Mouse (Mus musculus) CH12.LX (cell line): ENCODE data around the gene Tnik. TPM values are rescaled to one million over a fixed set of nuclear protein-coding genes. Genes with fewer than 3 reads are reported as not detected.

Experiments
- DNase-seq: peaks from one replicate; pipeline ENCODE4 v3.0.0-alpha.2; 2013; ENCODE audit errors: extremely low read depth
- H3K27ac ChIP-seq: 2 replicates; pipeline ENCODE4 v1.5.1; 2012; ENCODE audit warnings: low read depth, mild to moderate bottlenecking, control low read depth, moderate library complexity; ENCODE audit not compliant: insufficient read depth
- H3K27me3 ChIP-seq: replicated peaks from 2 replicates; pipeline ENCODE3; 2012; ENCODE audit warnings: inconsistent platforms
- H3K36me3 ChIP-seq, 2 experiments: replicated peaks in 1 of 2; 2 replicates each; pipeline versions ENCODE3 to v1.6.1; 2012; ENCODE audit warnings: inconsistent platforms in 1 of 2, low read length in 1 of 2, mild to moderate bottlenecking in 1 of 2, mixed read lengths in 1 of 2, moderate library complexity in 1 of 2; ENCODE audit not compliant: control insufficient read depth in 1 of 2, insufficient read depth in 1 of 2
- H3K4me1 ChIP-seq, 2 experiments: 2 replicates each; pipeline ENCODE4 v1.6.1; 2012; ENCODE audit warnings: inconsistent platforms in 1 of 2, moderate library complexity in 1 of 2; ENCODE audit not compliant: insufficient read depth in 2 of 2, control insufficient read depth in 1 of 2
- H3K4me2 ChIP-seq: 2 replicates; pipeline ENCODE4 v1.6.1; 2012; ENCODE audit warnings: low read depth, mild to moderate bottlenecking, control low read depth; ENCODE audit not compliant: poor library complexity, insufficient read depth, severe bottlenecking
- H3K4me3 ChIP-seq, 3 experiments: fragments of 150-350 bp in 1 of 3; sonication (generic) in 1 of 3; replicated peaks in 1 of 3; 2 replicates each; pipeline versions ENCODE3 to v1.5.1; 2011 to 2012; ENCODE audit warnings: low read depth in 2 of 3, low read length in 2 of 3, mild to moderate bottlenecking in 2 of 3, moderate library complexity in 2 of 3, control low read depth in 1 of 3, improper control_type of control experiment in 1 of 3, inconsistent platforms in 1 of 3, mixed read lengths in 1 of 3; ENCODE audit not compliant: poor library complexity in 1 of 3
- H3K79me2 ChIP-seq: replicated peaks from 2 replicates; pipeline ENCODE4 v1.6.1; 2012; ENCODE audit warnings: mild to moderate bottlenecking, moderate library complexity; ENCODE audit not compliant: control insufficient read depth, poor library complexity, insufficient read depth, severe bottlenecking; ENCODE audit errors: extremely low read depth
- H3K9ac ChIP-seq: 2 replicates; pipeline ENCODE4 v1.6.1; 2012; ENCODE audit warnings: low read depth, mild to moderate bottlenecking, control low read depth, moderate library complexity; ENCODE audit not compliant: insufficient read depth
- H3K9me3 ChIP-seq: replicated peaks from 2 replicates; pipeline ENCODE3; 2012; ENCODE audit warnings: low read length, inconsistent platforms, mixed read lengths
- CHD1 ChIP-seq: IDR thresholded peaks from 2 replicates; pipeline ENCODE4 v1.6.1; 2012; ENCODE audit warnings: low read depth, low read length, improper control_type of control experiment, inconsistent platforms
- CHD2 ChIP-seq: IDR thresholded peaks from 2 replicates; pipeline ENCODE4 v1.6.1; 2011; ENCODE audit warnings: low read length, improper control_type of control experiment
- E2F4 ChIP-seq: IDR thresholded peaks from 2 replicates; pipeline ENCODE4 v1.6.1; 2011; ENCODE audit warnings: low read depth, low read length, improper control_type of control experiment; ENCODE audit not compliant: insufficient replicate concordance
- ELF1 ChIP-seq: IDR thresholded peaks from 2 replicates; pipeline ENCODE4 v1.6.1; 2014; ENCODE audit warnings: low read depth, mild to moderate bottlenecking, inconsistent platforms, low read length, improper control_type of control experiment
- EP300 ChIP-seq: IDR thresholded peaks from 2 replicates; pipeline ENCODE4 v1.6.1; 2011; ENCODE audit warnings: low read length, improper control_type of control experiment
- IRF4 ChIP-seq: IDR thresholded peaks from 2 replicates; pipeline ENCODE4 v1.6.1; 2014; ENCODE audit warnings: low read depth, mild to moderate bottlenecking, inconsistent platforms, low read length, improper control_type of control experiment
- JUN ChIP-seq: IDR thresholded peaks from 2 replicates; pipeline ENCODE4 v1.6.1; 2011; ENCODE audit warnings: low read depth, mild to moderate bottlenecking, low read length, improper control_type of control experiment, moderate library complexity; ENCODE audit not compliant: insufficient read depth
- JUND ChIP-seq: conservative IDR thresholded peaks from 2 replicates; pipeline ENCODE4 v1.6.1; 2011; ENCODE audit warnings: low read depth, low read length, improper control_type of control experiment
- MAX ChIP-seq: IDR thresholded peaks from 2 replicates; pipeline ENCODE4 v1.6.1; 2011; ENCODE audit warnings: low read length, improper control_type of control experiment
- MEF2A ChIP-seq: IDR thresholded peaks from 2 replicates; pipeline ENCODE4 v1.6.1; 2014; ENCODE audit warnings: low read depth, mild to moderate bottlenecking, inconsistent platforms, low read length, improper control_type of control experiment, borderline replicate concordance
- NELFE ChIP-seq: IDR thresholded peaks from 2 replicates; pipeline ENCODE4 v1.6.1; 2011; ENCODE audit warnings: low read depth, low read length, improper control_type of control experiment
- NRF1 ChIP-seq: IDR thresholded peaks from 2 replicates; pipeline ENCODE4 v1.6.1; 2014; ENCODE audit warnings: low read depth, mild to moderate bottlenecking, inconsistent platforms, low read length, improper control_type of control experiment, moderate library complexity
- POLR2AphosphoS2 ChIP-seq: IDR thresholded peaks from 2 replicates; pipeline ENCODE4 v1.6.1; 2011; ENCODE audit warnings: low read depth, low read length, improper control_type of control experiment
- RAD21 ChIP-seq: IDR thresholded peaks from 2 replicates; pipeline ENCODE4 v1.6.1; 2011; ENCODE audit warnings: low read depth, mild to moderate bottlenecking, low read length, improper control_type of control experiment, moderate library complexity
- RCOR1 ChIP-seq: conservative IDR thresholded peaks from 2 replicates; pipeline ENCODE4 v1.6.1; 2012; ENCODE audit warnings: low read depth, mild to moderate bottlenecking, inconsistent platforms, low read length, improper control_type of control experiment
- SIN3A ChIP-seq: IDR thresholded peaks from 2 replicates; pipeline ENCODE4 v1.6.1; 2012; ENCODE audit warnings: low read length, improper control_type of control experiment, inconsistent platforms
- TBP ChIP-seq: conservative IDR thresholded peaks from 2 replicates; pipeline ENCODE4 v1.6.1; 2011; ENCODE audit warnings: low read depth, low read length, improper control_type of control experiment
- TCF12 ChIP-seq: IDR thresholded peaks from 2 replicates; pipeline ENCODE4 v1.6.1; 2014; ENCODE audit warnings: low read depth, mild to moderate bottlenecking, inconsistent platforms, low read length, improper control_type of control experiment
- UBTF ChIP-seq: IDR thresholded peaks from 2 replicates; pipeline ENCODE4 v1.6.1; 2012; ENCODE audit warnings: low read depth, mild to moderate bottlenecking, inconsistent platforms, low read length, improper control_type of control experiment, moderate library complexity
- USF1 ChIP-seq: IDR thresholded peaks from 2 replicates; pipeline ENCODE4 v1.6.1; 2014; ENCODE audit warnings: low read depth, mild to moderate bottlenecking, inconsistent platforms, low read length, improper control_type of control experiment
- ZC3H11A ChIP-seq: IDR thresholded peaks from 2 replicates; pipeline ENCODE4 v1.6.1; 2012; ENCODE audit warnings: low read depth, mild to moderate bottlenecking, inconsistent platforms, low read length, improper control_type of control experiment
- ZMIZ1 ChIP-seq: IDR thresholded peaks from 2 replicates; pipeline ENCODE4 v1.6.1; 2012; ENCODE audit warnings: low read depth, mild to moderate bottlenecking, inconsistent platforms, low read length, improper control_type of control experiment
- dilution Hi-C: fragments of 300-500 bp; cut with MboI; formaldehyde crosslinking; loops from 2 replicates; pipeline ENCODE4 v1.14.3; 2020; ENCODE audit warnings: low sequenced_read_pairs; ENCODE audit not compliant: extremely low pct_unique_long_range_greater_than_20kb, extremely low pct_ligation_motif_present
- in situ Hi-C: fragments of 300-500 bp; cut with MboI; formaldehyde crosslinking; loops from 3 replicates; pipeline ENCODE4 v1.14.3; 2019; ENCODE audit warnings: low sequenced_read_pairs, low pct_ligation_motif_present, low pct_unique_long_range_greater_than_20kb, mixed read lengths
- polyA plus RNA-seq: library from polyadenylated mRNA; unstranded; fragments of >175 nt; gene quantifications from 2 replicates; pipeline ENCODE4 v1.2.1, GENCODE M21; 2012; ENCODE audit warnings: low read depth; ENCODE audit not compliant: insufficient read length
- total RNA-seq, 2 experiments: library from RNA; depleted of rRNA; stranded (reverse); fragments of 300-350 nt in 1 of 2; fragments of >200 nt in 1 of 2; gene quantifications; 2 replicates each; pipeline ENCODE4 v1.2.3; 2012 to 2014

Gene Tnik
- total and polyA plus RNA-seq, 3 experiments: 0.08 TPM; not detected in 2

- H3K27ac ChIP-seq: no peak overlapping the region
- no peak overlapping the region for H3K9ac ChIP-seq
- no peaks in the 10 kb centered on the region for H3K79me2 ChIP-seq
- DNase-seq: no peak
- dilution Hi-C loops (no loop called here), in situ Hi-C loops (no loop called here)
- H3K27me3 ChIP-seq: no peaks in the 10 kb centered on the region
- no peak overlapping the region for H3K4me3 ChIP-seq
- no peak overlapping the region for H3K4me2 ChIP-seq
- H3K9me3 ChIP-seq: peaks cover 56% of the 10 kb centered on the region
- TF ChIP-seq MEF2A (no peak), E2F4 (no peak), ELF1 (no peak), IRF4 (no peak), ZMIZ1 (no peak), JUND (no peak), ZC3H11A (no peak), RCOR1 (no peak), POLR2AphosphoS2 (no peak), SIN3A (no peak), EP300 (no peak), CHD2 (no peak), TBP (no peak), USF1 (no peak)
- H3K36me3 ChIP-seq: no peaks in the 10 kb centered on the region
- no peaks in the 10 kb centered on the region for H3K4me1 ChIP-seq
Observed at GRCm38 (mm10) chr3:28457517-28457916, 194.5 kb downstream of the Tnik start.

GRCm38 (mm10) chr3:28466688-28467087 is 203.7 kb downstream of the Tnik start:
- no peak overlapping the region for H3K27ac ChIP-seq
- H3K27me3 ChIP-seq: no peaks in the 10 kb centered on the region
- no peak overlapping the region for H3K4me3 ChIP-seq
- H3K9me3 ChIP-seq: peaks cover 67% of the 10 kb centered on the region
- no peaks in the 10 kb centered on the region for H3K36me3 ChIP-seq
- in situ Hi-C loops (no loop called here), dilution Hi-C loops (no loop called here)
- DNase-seq: no peak
- H3K9ac ChIP-seq: no peak overlapping the region
- no peaks in the 10 kb centered on the region for H3K79me2 ChIP-seq
- TF ChIP-seq JUN (no peak), USF1 (no peak), TCF12 (no peak), NELFE (no peak), RAD21 (no peak), NRF1 (no peak), UBTF (no peak), SIN3A (no peak), CHD1 (no peak), TBP (no peak), IRF4 (no peak), ELF1 (no peak), MAX (no peak)
- H3K4me1 ChIP-seq: no peaks in the 10 kb centered on the region
- H3K4me2 ChIP-seq: no peak overlapping the region
